Mouse (Mus musculus): ENCODE data around the gene Polr2a. TPM values are rescaled to one million over a fixed set of nuclear protein-coding genes. Genes with fewer than 3 reads are reported as not detected.

The Polr2a gene
- polyA plus RNA-seq, 1 experiment from 2014 or later = 34.5 TPM

DNA sequence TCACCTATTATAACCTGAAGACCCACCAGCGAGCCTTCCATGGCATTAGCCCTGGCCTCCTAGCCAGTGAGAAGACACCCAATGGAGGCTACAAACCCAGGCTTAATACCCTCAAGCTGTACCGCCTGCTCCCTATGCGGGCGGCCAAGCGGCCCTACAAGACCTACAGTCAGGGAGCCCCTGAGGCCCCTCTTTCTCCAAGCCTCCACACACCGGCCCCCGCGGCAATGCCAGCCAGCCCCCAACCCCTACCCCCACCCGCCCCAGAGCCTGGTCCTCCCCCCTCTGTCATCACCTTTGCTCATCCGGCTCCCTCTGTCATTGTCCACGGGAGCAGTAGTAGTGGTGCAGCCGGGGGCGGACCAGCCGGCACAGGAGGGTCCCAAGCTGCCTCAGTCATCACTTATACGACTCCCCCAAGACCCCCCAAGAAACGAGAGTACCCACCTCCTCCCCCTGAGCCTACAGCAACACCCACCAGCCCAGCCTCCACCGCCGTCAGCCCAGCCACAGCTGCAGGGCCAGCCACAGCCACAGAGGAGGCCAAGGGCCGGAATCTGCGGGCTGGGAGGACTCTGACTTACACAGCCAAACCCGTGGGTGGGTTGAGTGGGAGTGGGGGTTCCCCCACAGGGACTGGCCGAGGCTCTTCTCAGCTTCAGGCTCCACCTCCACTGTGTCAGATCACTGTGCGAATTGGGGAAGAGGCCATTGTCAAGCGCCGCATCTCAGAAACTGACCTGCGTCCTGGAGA is 19.2 kb upstream of the Polr2a start:
- Histone ChIP-seq H3K36me3 (replicated peaks) (no peaks in the 10 kb centered on the region), H3K9me3 (no peaks in the 10 kb centered on the region), H3K27me3 (ENCODE audit: poor library complexity, severe bottlenecking) (peaks cover 51% of the 10 kb centered on the region), H3K4me1 (peaks cover 31% of the 10 kb centered on the region), H3K4me3 (0 out of 2 replicates have a peak overlapping the region, but pooled peaks have one; percentile 5), H3K27ac (0 out of 2 replicates have a peak overlapping the region, but pooled peaks have one; percentile 44)
- no peak for DNase-seq (ENCODE audit: extremely low spot score, low spot score)
- 66% methylated on average over 26 of the region's 26 CpGs for WGBS

DNA sequence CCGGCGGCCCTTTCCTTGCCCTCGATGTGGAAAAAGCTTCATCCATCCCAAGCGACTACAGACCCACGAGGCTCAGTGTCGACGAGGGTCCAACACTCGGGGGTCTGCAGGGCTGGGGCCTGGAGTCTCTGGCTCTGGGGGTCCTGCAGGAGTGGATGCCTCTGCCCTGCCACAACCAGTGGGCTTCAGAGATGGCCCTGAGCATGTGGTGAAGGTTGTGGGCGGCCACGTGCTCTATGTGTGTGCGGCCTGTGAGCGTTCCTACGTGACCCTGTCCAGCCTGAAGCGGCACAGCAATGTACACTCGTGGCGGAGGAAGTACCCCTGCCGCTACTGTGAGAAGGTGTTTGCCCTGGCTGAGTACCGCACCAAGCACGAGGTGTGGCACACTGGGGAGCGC is 18.1 kb upstream of the Polr2a start:
- no peak for DNase-seq (ENCODE audit: extremely low spot score, low spot score)
- Histone ChIP-seq H3K27me3 (ENCODE audit: poor library complexity, severe bottlenecking) (peaks cover 51% of the 10 kb centered on the region), H3K9me3 (no peaks in the 10 kb centered on the region), H3K27ac (peak overlapping the region; percentile 15; the same call in 1 of the 2 replicates), H3K4me1 (peaks cover 31% of the 10 kb centered on the region), H3K36me3 (replicated peaks) (no peaks in the 10 kb centered on the region), H3K4me3 (no peak overlapping the region)
- 81% methylated on average over 20 of the region's 20 CpGs for WGBS

DNA sequence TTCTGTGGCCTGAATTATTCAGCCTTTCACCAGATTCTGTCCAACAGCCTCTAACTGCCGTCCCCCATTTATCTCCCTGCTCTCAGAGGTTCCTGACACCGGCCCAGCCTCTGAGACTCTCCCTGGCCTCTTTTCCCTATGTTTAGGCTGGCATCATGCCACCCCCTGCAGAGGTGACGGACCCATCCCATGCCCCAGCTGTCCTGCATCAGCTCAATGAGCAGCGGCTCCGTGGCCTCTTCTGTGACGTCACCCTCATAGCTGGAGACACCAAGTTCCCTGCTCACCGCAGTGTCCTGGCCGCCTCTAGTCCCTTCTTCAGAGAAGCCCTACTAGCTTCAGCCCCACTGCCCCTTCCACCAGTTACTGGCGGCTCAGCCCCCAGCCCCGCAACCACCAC is 17.3 kb upstream of the Polr2a start:
- Histone ChIP-seq H3K36me3 (replicated peaks) (no peaks in the 10 kb centered on the region), H3K4me1 (peaks cover 31% of the 10 kb centered on the region), H3K27me3 (ENCODE audit: poor library complexity, severe bottlenecking) (peaks cover 51% of the 10 kb centered on the region), H3K4me3 (no peak overlapping the region), H3K9me3 (no peaks in the 10 kb centered on the region), H3K27ac (no peak overlapping the region)
- no peak for DNase-seq (ENCODE audit: extremely low spot score, low spot score)
- 76% methylated on average over 10 of the region's 10 CpGs for WGBS

DNA sequence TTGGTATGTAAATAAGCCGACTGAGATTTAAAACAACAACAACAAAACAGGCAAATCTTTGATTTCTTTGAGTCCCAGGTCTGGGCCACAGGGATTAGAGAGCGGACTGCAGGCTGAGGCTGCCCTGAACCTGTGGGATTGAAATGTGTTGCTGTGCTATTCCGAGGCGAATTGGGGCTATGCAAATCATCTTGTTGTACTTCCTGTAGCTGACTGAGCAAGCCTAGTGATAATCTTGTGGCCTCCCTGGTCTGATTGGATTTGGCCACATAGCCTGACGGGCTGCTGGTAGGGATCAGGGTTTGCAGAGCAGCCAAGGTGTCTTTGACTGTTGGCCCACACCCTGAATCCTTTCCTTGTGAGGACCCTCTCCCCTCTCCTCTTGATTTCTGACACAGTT is 16.5 kb upstream of the Polr2a start:
- no peak for DNase-seq (ENCODE audit: extremely low spot score, low spot score)
- Histone ChIP-seq H3K9me3 (no peaks in the 10 kb centered on the region), H3K4me3 (no peak overlapping the region), H3K36me3 (replicated peaks) (no peaks in the 10 kb centered on the region), H3K4me1 (peaks cover 31% of the 10 kb centered on the region), H3K27ac (no peak overlapping the region), H3K27me3 (ENCODE audit: poor library complexity, severe bottlenecking) (peaks cover 49% of the 10 kb centered on the region)
- 55% methylated on average over 5 of the region's 5 CpGs for WGBS

DNA sequence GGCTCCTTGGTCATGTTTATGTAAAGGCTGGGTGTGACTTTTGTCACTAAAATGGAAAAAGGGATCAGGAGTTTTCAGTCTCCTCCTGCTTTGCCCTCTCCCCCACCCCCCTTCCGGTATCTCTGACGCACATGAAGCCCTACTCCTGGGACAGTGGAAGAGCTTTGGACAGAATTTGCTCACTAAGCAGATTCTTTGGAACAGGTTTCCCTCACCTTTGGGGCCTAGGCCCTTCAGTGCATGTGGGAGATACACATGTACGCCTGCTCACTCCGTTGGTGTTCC is 9.1 kb upstream of the Polr2a start:
- peaks cover 20% of the 10 kb centered on the region for H3K27me3 ChIP-seq (ENCODE audit: poor library complexity, severe bottlenecking)
- WGBS = 65% methylated on average over 4 of the region's 4 CpGs
- DNase-seq (ENCODE audit: extremely low spot score, low spot score) = no peak
- H3K36me3 ChIP-seq (replicated peaks) = no peaks in the 10 kb centered on the region
- no peaks in the 10 kb centered on the region for H3K9me3 ChIP-seq
- no peak overlapping the region for H3K27ac ChIP-seq
- H3K4me1 ChIP-seq = peaks cover 30% of the 10 kb centered on the region
- 0 out of 2 replicates have a peak overlapping the region, but pooled peaks have one; percentile 9 for H3K4me3 ChIP-seq

DNA sequence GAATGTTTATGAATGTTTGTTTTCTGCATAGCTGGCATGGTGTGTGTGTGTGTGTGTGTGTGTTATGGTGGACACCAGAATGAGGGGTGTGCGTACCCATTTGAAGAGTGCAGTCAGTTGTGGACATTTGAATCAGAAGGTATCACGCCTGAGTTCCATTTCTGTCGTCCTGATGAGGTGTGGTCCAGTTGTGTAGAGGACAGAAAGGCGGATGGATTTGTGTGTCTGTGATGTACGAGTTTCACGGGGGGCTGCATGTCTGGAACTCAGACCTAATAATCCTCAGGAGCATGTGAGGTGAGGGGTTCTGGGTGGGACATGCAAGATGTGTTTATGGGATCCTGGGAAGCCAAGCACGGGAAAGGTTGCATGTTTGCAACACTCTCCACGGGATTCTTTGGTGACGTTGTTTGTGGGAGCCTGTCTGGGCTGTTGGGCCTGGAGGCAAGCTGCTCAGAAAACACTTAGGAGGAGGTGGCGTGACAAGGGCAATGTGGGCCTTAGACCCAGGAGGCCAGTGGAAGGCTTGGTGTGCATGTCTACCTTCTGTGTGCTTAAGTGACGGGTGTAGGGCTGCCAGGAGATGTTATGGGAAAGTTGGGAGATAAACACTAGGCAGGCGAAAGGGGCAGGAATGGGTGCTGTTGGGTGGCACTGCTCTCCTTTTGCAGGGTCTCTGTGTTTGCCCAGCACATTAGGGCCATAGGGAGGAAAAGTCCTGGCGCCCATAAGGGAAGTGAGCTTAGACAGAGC is 8.6 kb upstream of the Polr2a start:
- no peak for DNase-seq (ENCODE audit: extremely low spot score, low spot score)
- Histone ChIP-seq H3K27ac (no peak overlapping the region), H3K4me3 (peak overlapping the region; percentile 92), H3K4me1 (peaks cover 30% of the 10 kb centered on the region), H3K36me3 (replicated peaks) (no peaks in the 10 kb centered on the region), H3K9me3 (no peaks in the 10 kb centered on the region), H3K27me3 (ENCODE audit: poor library complexity, severe bottlenecking) (peaks cover 20% of the 10 kb centered on the region)
- WGBS = 68% methylated on average over 13 of the region's 13 CpGs

DNA sequence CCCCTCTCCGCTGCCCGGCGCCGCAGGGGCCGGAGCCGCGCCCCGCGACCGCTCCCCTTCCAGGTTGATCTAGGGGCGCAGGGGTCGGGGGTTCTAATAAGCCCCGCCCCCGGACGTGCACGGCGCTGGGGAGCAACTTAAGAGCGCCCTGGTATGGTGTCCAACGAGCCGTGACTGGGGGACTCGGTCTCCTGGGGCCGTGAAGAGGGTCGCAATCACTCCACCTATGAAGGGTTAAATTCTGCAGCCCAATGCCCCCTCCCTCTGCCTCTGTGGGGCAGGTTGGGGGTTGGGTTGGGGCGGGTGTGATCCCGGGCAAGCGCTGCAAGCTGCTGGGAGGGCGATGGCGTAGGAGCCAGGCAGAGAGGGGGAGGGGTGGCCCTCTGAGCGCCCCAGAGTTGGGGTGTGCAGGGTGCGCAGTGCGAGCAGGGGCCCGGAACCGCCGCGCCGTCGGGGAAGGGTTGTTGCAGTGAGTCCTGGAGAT is 7.7 kb upstream of the Polr2a start:
- Histone ChIP-seq H3K9me3 (no peaks in the 10 kb centered on the region), H3K4me1 (peaks cover 34% of the 10 kb centered on the region), H3K36me3 (replicated peaks) (no peaks in the 10 kb centered on the region), H3K4me3 (peak overlapping the region; percentile 92), H3K27ac (peak overlapping the region; percentile 94), H3K27me3 (ENCODE audit: poor library complexity, severe bottlenecking) (peaks cover 20% of the 10 kb centered on the region)
- under 1% methylated on average over 37 of the region's 37 CpGs for WGBS
- DNase-seq (ENCODE audit: extremely low spot score, low spot score) = peak; percentile 52

DNA sequence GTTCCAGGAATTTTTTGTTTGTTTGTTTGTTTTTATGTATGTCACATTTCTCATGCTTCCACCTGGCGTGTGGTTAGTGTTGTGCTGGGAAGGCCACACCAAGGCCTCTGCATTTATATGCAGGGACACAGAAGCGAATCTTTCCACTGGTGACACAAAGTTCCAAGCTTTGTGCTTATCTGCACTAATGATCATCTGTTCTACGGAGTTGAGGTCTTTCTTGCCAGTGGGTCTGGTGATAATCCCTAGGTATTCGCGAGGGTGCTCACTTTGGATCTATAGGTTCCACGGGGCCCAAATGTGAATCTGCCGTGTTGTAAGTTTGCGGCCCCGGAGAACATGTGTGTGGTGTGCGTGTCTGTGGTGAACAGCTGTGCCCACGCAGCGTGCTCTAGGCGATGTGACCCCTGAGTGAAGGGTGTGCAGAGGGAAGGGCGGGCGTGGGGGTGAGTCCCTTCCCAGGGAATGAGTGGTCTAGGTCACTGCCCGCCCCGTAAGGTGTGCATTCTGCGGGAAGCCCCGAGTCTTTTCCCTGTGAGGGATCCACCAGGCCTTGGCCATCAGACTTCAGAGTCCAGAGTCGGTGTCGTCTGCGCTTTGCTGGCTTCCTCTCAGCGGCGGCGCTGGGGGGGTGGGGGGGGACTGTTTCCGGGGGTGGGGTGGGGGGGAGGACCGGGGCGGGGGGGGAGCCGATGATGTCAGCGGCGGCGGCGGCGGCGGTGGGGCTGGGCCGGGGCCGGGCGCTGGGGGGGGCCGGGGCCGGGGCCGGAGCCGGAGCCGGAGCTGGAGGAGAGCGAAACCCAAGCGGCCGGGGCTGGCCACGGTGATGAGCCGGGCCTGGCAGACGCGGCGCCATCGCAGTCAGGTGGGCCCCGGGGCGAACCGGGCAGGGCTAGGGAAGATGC is 7.0 kb upstream of the Polr2a start, which contains the start of gene Zbtb4:
Zbtb4 (plus strand) TSS at position 692 of the 905 bp plus-strand sequence.
- DNase-seq (ENCODE audit: extremely low spot score, low spot score) = peak; percentile 44
- H3K36me3 ChIP-seq (replicated peaks) = no peaks in the 10 kb centered on the region
- H3K9me3 ChIP-seq = no peaks in the 10 kb centered on the region
- H3K4me3 ChIP-seq = peak within 1 kb of the TSS; percentile 92
- H3K27ac ChIP-seq = peak within 1 kb of the TSS; percentile 94
- H3K4me1 ChIP-seq = peaks cover 41% of the 10 kb centered on the region
- H3K27me3 ChIP-seq (ENCODE audit: poor library complexity, severe bottlenecking) = peaks cover 20% of the 10 kb centered on the region
- WGBS = 18% methylated on average over 55 of the region's 55 CpGs

DNA sequence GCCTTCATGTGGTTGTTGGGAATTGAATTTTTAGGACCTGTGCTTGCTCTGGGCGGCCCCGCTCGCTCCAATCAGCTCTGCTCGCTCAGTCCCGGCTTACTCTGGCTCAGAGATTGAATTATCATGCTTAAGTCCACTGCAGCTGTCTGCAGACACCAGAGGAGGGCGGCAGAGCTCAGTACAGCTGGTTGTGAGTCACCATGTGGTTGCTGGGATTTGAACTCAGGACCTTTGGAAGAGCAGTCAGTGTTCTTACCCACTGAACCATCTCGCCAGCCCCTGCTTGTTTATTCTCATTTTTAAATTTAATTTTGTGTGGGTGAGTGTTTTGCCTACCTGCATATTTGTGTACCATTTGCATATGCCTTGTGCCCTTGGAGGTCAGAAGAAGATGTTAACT is 5.1 kb upstream of the Polr2a start:
- Histone ChIP-seq H3K4me3 (no peak overlapping the region), H3K27me3 (ENCODE audit: poor library complexity, severe bottlenecking) (peaks cover 20% of the 10 kb centered on the region), H3K36me3 (replicated peaks) (no peaks in the 10 kb centered on the region), H3K9me3 (no peaks in the 10 kb centered on the region), H3K27ac (no peak overlapping the region), H3K4me1 (peaks cover 52% of the 10 kb centered on the region)
- WGBS = 72% methylated on average over 7 of the region's 7 CpGs
- DNase-seq (ENCODE audit: extremely low spot score, low spot score) = no peak

DNA sequence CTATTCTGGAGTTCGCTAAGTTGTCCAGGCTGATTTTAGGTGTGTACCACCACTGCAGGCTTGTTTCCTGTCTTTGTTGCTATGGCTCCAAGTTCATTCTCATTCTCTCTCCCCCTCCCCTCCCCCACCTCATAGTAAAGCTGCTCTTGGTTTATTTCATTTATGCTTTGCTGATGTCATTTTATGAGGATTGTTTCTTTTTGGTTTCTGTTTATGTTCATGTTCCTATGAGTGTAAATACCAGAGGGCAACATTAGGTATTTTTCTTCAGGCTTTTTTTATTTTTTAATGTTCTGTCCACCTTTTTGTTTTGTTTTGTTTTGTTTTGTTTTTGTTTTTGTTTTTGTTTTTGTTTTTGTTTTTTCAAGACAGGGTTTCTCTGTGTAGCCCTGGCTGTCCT is 3.4 kb upstream of the Polr2a start, which contains the start of gene Slc35g3:
Slc35g3 (minus strand) TSS at position 101 of the 400 bp plus-strand sequence.
- H3K27ac ChIP-seq = peak within 1 kb of the TSS; percentile 97
- WGBS = 75% methylated on average over 1 of the region's 1 CpGs
- H3K4me3 ChIP-seq = no peak within 1 kb of the TSS
- peaks cover 50% of the 10 kb centered on the region for H3K4me1 ChIP-seq
- H3K9me3 ChIP-seq = no peaks in the 10 kb centered on the region
- no peak for DNase-seq (ENCODE audit: extremely low spot score, low spot score)
- H3K27me3 ChIP-seq (ENCODE audit: poor library complexity, severe bottlenecking) = peaks cover 7% of the 10 kb centered on the region; the same call in 1 of the 2 replicates
- H3K36me3 ChIP-seq (replicated peaks) = no peaks in the 10 kb centered on the region

DNA sequence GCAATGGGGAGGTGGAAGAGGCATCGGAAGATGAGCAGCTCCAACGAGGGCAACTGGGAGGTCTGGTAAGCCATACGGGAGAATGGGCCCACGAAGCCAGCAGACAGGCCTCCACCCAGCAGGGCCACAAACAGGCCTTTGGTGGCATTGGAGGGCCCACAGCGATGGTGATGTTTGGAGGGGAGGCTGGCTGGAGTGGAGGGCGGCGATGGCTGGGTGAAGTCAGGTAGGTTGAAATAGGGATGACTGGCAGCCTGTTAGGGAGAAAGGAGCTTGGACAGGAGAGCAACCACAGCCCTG is 2.4 kb upstream of the Polr2a start:
- 90% methylated on average over 7 of the region's 7 CpGs for WGBS
- no peak for DNase-seq (ENCODE audit: extremely low spot score, low spot score)
- Histone ChIP-seq H3K4me3 (no peak overlapping the region), H3K36me3 (replicated peaks) (0 out of 2 replicates have a peak, but pooled peaks cover 3% of the 10 kb centered on the region), H3K27ac (peak overlapping the region; percentile 97), H3K27me3 (ENCODE audit: poor library complexity, severe bottlenecking) (no peaks in the 10 kb centered on the region; the same call in 1 of the 2 replicates), H3K4me1 (peaks cover 50% of the 10 kb centered on the region), H3K9me3 (no peaks in the 10 kb centered on the region)

DNA sequence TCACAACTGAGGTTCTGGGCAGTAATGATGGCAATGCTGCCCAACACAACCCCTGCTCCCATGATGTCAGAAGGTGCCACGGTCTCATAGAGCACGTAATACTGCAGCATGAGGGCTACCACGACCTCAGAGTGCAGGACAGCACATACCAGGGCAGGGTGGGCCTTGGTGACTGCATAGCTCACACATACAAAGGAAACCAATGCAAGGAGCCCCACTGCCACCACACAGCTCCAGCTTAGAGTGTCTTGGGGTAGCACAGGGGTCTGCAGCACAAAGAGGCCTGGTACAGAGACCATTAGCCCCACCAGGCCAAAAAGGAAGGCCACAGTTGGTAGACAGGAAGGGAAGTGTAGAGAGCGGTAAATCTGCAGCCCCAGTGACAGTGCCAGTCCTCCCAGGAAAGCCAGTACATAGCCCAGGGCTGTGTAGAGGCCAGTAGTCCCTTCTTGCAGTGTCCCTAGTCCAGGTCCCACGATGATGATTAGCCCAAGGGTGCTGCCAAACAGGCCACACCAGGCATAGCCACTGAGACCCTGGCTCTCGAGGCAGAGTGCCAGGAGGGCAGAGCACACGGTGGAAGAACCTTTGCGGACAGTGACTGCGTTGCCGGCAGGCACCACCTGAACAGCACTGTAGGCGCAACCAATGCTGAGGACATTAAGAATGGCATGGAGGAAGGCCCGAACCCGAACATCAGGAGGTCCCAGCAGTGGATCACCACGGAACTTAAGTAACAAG is 1.9 kb upstream of the Polr2a start:
- Histone ChIP-seq H3K27ac (peak overlapping the region; percentile 97), H3K9me3 (no peaks in the 10 kb centered on the region), H3K36me3 (replicated peaks) (peaks cover 8% of the 10 kb centered on the region; the same call in 1 of the 2 replicates), H3K27me3 (ENCODE audit: poor library complexity, severe bottlenecking) (no peaks in the 10 kb centered on the region; the same call in 1 of the 2 replicates), H3K4me1 (peaks cover 50% of the 10 kb centered on the region), H3K4me3 (peak overlapping the region; percentile 66)
- no peak for DNase-seq (ENCODE audit: extremely low spot score, low spot score)
- 80% methylated on average over 14 of the region's 14 CpGs for WGBS

Data from forebrain, embryonic 10.5 days (tissue).